Mouse (Mus musculus) adrenal gland, postnatal 25 days (tissue): ENCODE measurements around the gene Spin2-ps6. TPM values are rescaled to one million over a fixed set of nuclear protein-coding genes. Genes with fewer than 3 reads are reported as not detected.
"Not testable (repeated sequence)": the region's sequence is repeated elsewhere in the genome, so short reads cannot be mapped to it uniquely, and the experiment has no call there.

ENCODE experiments used
- DNase-seq: peaks from one replicate; pipeline ENCODE4 v3.0.0; 2021; ENCODE audit warnings: mixed read lengths
- long read RNA-seq: library from polyadenylated mRNA; stranded (forward); transcript quantifications from one replicate; pipeline ENCODE4 v2.0.0, GENCODE M21; 2021
- total RNA-seq: library from RNA; stranded (reverse); gene quantifications from 2 replicates; pipeline ENCODE4 v1.2.3, GENCODE M21; 2021

The Spin2-ps6 gene
- not detected in 2 replicates for total RNA-seq
- long read RNA-seq: 0 reads

- DNase-seq: not testable (repeated sequence)
These were observed at the start of gene Spin2-ps6 for GRCm38 (mm10) chrX:33234569-33234968. TSS of gene Spin2-ps6 (plus strand) at chrX:33234869.

Other genes starting within 250 kb of the Spin2-ps6 start
- not detected in 2 replicates for gene Btbd35f12, start 78.5 kb downstream of the Spin2-ps6 start, total RNA-seq